Mouse (Mus musculus): ENCODE data around the gene E130309D02Rik.

- TF ChIP-seq CTCF (IDR thresholded peaks at IDR 0.05; ENCODE audit: extremely low read depth, insufficient read length, insufficient replicate concordance, low read depth, low read length), result no peak
- no peak for TF ChIP-seq POLR2A (IDR thresholded peaks at IDR 0.05; ENCODE audit: low read depth, low read length)
Observed at GRCm38 (mm10) chr5:143295330-143295729, 19.8 kb downstream of the E130309D02Rik start.
